Mouse (Mus musculus): ENCODE data around the gene Lrtm2. TPM values are rescaled to one million over a fixed set of nuclear protein-coding genes. Genes with fewer than 3 reads are reported as not detected.

Lrtm2 gene
- polyA plus RNA-seq, 1 experiment from 2014 or later: not detected

Other genes starting within 250 kb of the Lrtm2 start
- 4.2 and 4.8 TPM in 2 replicates for gene Dcp1b, start 155.5 kb downstream of the Lrtm2 start, polyA plus RNA-seq (2016; fragmentation: Nextera tagmentation; extraction: Ambion mirVana)
- gene Cacna1c, start 134.3 kb downstream of the Lrtm2 start, polyA plus RNA-seq (2016; fragmentation: Nextera tagmentation; extraction: Ambion mirVana): 0.49 and 0.64 TPM in 2 replicates
- 0.05 TPM in 1 of 2 replicates, not detected in the other for gene Cacna2d4, start 94.2 kb downstream of the Lrtm2 start, polyA plus RNA-seq (2016; fragmentation: Nextera tagmentation; extraction: Ambion mirVana)
- gene Adipor2, start 86.9 kb upstream of the Lrtm2 start, polyA plus RNA-seq (2016; fragmentation: Nextera tagmentation; extraction: Ambion mirVana): 30.2 TPM in 2 replicates
- 3.2 and 3.4 TPM in 2 replicates for gene Fbxl14, start 148.9 kb upstream of the Lrtm2 start, polyA plus RNA-seq (2016; fragmentation: Nextera tagmentation; extraction: Ambion mirVana)
- 1.1 and 1.5 TPM in 2 replicates for gene Wnt5b, start 213.6 kb upstream of the Lrtm2 start, polyA plus RNA-seq (2016; fragmentation: Nextera tagmentation; extraction: Ambion mirVana)

Measured in liver, embryonic 12.5 days (tissue).